Mouse (Mus musculus) forebrain, embryonic 16.5 days (tissue): Measurements from ENCODE around the gene Ephx3. TPM values are rescaled to one million over a fixed set of nuclear protein-coding genes. Genes with fewer than 3 reads are reported as not detected.

ENCODE experiments used
- ATAC-seq: fragments of 200-750 bp; cut with Nextera tagmentation; 2 replicates; pipeline ENCODE4 v1.8.0; 2017; ENCODE audit warnings: mild to moderate bottlenecking, moderate library complexity
- H3K27ac ChIP-seq: fragments of 300-500 bp; sonication (generic); 2 replicates; pipeline ENCODE4 v1.5.1; 2014; ENCODE audit warnings: low read length, control low read depth
- H3K27me3 ChIP-seq: fragments of 300-500 bp; sonication (generic); replicated peaks from 2 replicates; pipeline ENCODE4 v1.6.1; 2014; ENCODE audit warnings: low read length; ENCODE audit not compliant: control insufficient read depth, insufficient read depth
- H3K36me3 ChIP-seq: fragments of 300-500 bp; sonication (generic); 2 replicates; pipeline ENCODE4 v1.6.1; 2014; ENCODE audit not compliant: control insufficient read depth, insufficient read depth
- H3K4me1 ChIP-seq: fragments of 300-500 bp; sonication (generic); replicated peaks from 2 replicates; pipeline ENCODE4 v1.6.1; 2014; ENCODE audit warnings: low read length; ENCODE audit not compliant: control insufficient read depth, insufficient read depth
- H3K4me2 ChIP-seq: fragments of 300-500 bp; sonication (generic); 2 replicates; pipeline ENCODE4 v1.6.1; 2014; ENCODE audit warnings: mild to moderate bottlenecking, low read length, control low read depth
- H3K4me3 ChIP-seq: fragments of 300-500 bp; sonication (generic); replicated peaks from 2 replicates; pipeline ENCODE4 v1.5.1; 2014; ENCODE audit warnings: mild to moderate bottlenecking, low read length, control low read depth
- H3K9ac ChIP-seq: fragments of 300-500 bp; sonication (generic); replicated peaks from 2 replicates; pipeline ENCODE4 v1.6.1; 2014; ENCODE audit warnings: low read depth, low read length, control low read depth
- H3K9me3 ChIP-seq: fragments of 300-500 bp; sonication (generic); 2 replicates; pipeline ENCODE4 v1.6.1; 2016; ENCODE audit warnings: low read length; ENCODE audit not compliant: control insufficient read depth
- WGBS: fragments of 180-500 bp; shearing (Covaris S2); extraction: QIAGEN DNeasy Blood & Tissue Kit; methylation state at CpG from one replicate; pipeline ENCODE4 v1.1.7; 2014; 5-methylcytosine and 5-hydroxymethylcytosine counted together
- polyA plus RNA-seq: library from polyadenylated mRNA; unstranded; fragments of >200 nt; fragmentation: Nextera tagmentation; extraction: Ambion mirVana; gene quantifications from 2 replicates; pipeline ENCODE4 v1.2.1, GENCODE M21; 2015

Gene Ephx3
- polyA plus RNA-seq, 1 experiment from 2014 or later: not detected

- no peak overlapping the region for H3K4me2 ChIP-seq
- no peaks in the 10 kb centered on the region for H3K36me3 ChIP-seq
- H3K27me3 ChIP-seq: no peaks in the 10 kb centered on the region
- ATAC-seq: no peak
- H3K4me3 ChIP-seq: no peak overlapping the region
- WGBS: 9% methylated on average over 8 of the region's 8 CpGs
- H3K9ac ChIP-seq: no peak overlapping the region
- no peaks in the 10 kb centered on the region for H3K9me3 ChIP-seq
- peaks cover 12% of the 10 kb centered on the region for H3K4me1 ChIP-seq
- no peak overlapping the region for H3K27ac ChIP-seq
Observed at GRCm38 (mm10) chr17:32183017-32183416, 6.3 kb downstream of the Ephx3 start.

- H3K4me3 ChIP-seq: no peak overlapping the region
- WGBS: 33% methylated on average over 11 of the region's 11 CpGs
- peak; percentile 55 for ATAC-seq
Observed at GRCm38 (mm10) chr17:32179621-32180491, 9.5 kb downstream of the Ephx3 start.

GRCm38 (mm10) chr17:32176919-32177318 is 12.4 kb downstream of the Ephx3 start:
- WGBS: 92% methylated on average over 4 of the region's 4 CpGs
- no peak overlapping the region for H3K4me3 ChIP-seq
- no peaks in the 10 kb centered on the region for H3K9me3 ChIP-seq
- ATAC-seq: no peak
- no peak overlapping the region for H3K27ac ChIP-seq
- H3K4me2 ChIP-seq: no peak overlapping the region
- peaks cover 12% of the 10 kb centered on the region for H3K4me1 ChIP-seq
- H3K9ac ChIP-seq: no peak overlapping the region
- H3K27me3 ChIP-seq: no peaks in the 10 kb centered on the region
- H3K36me3 ChIP-seq: no peaks in the 10 kb centered on the region

More at GRCm38 (mm10) chr17:32179621-32180491, 9.5 kb downstream of the Ephx3 start:
- Histone ChIP-seq H3K36me3 (no peaks in the 10 kb centered on the region), H3K4me2 (no peak overlapping the region), H3K4me1 (peaks cover 12% of the 10 kb centered on the region), H3K9ac (no peak overlapping the region), H3K9me3 (no peaks in the 10 kb centered on the region), H3K27ac (peak overlapping the region; percentile 34; the same call in 1 of the 2 replicates), H3K27me3 (no peaks in the 10 kb centered on the region)

GRCm38 (mm10) chr17:32173166-32173565 is 16.2 kb downstream of the Ephx3 start:
- Histone ChIP-seq H3K27me3 (no peaks in the 10 kb centered on the region), H3K4me1 (no peaks in the 10 kb centered on the region), H3K4me2 (no peak overlapping the region), H3K4me3 (no peak overlapping the region), H3K36me3 (no peaks in the 10 kb centered on the region), H3K9ac (no peak overlapping the region), H3K27ac (no peak overlapping the region), H3K9me3 (no peaks in the 10 kb centered on the region)
- WGBS: 65% methylated on average over 7 of the region's 7 CpGs
- ATAC-seq: no peak

- WGBS: 75% methylated on average over 2 of the region's 2 CpGs
- no peak for ATAC-seq
Observed at GRCm38 (mm10) chr17:32172485-32172884, 16.9 kb downstream of the Ephx3 start.

GRCm38 (mm10) chr17:32169518-32170225 is 19.7 kb downstream of the Ephx3 start:
- H3K9ac ChIP-seq: no peak overlapping the region
- H3K27me3 ChIP-seq: no peaks in the 10 kb centered on the region
- no peak overlapping the region for H3K27ac ChIP-seq
- no peaks in the 10 kb centered on the region for H3K9me3 ChIP-seq
- no peak overlapping the region for H3K4me3 ChIP-seq
- peaks cover 13% of the 10 kb centered on the region for H3K4me1 ChIP-seq
- no peak overlapping the region for H3K4me2 ChIP-seq
- WGBS: 83% methylated on average over 4 of the region's 4 CpGs
- H3K36me3 ChIP-seq: no peaks in the 10 kb centered on the region
- ATAC-seq: no peak

More at GRCm38 (mm10) chr17:32172485-32172884, 16.9 kb downstream of the Ephx3 start:
- H3K27me3 ChIP-seq: no peaks in the 10 kb centered on the region
- no peak overlapping the region for H3K4me2 ChIP-seq
- H3K9me3 ChIP-seq: no peaks in the 10 kb centered on the region
- no peak overlapping the region for H3K9ac ChIP-seq
- H3K4me3 ChIP-seq: no peak overlapping the region
- H3K4me1 ChIP-seq: no peaks in the 10 kb centered on the region
- no peak overlapping the region for H3K27ac ChIP-seq
- no peaks in the 10 kb centered on the region for H3K36me3 ChIP-seq

- ATAC-seq: peak; percentile 29
- Histone ChIP-seq H3K36me3 (no peaks in the 10 kb centered on the region), H3K9ac (peak within 1 kb of the TSS; percentile 72), H3K9me3 (no peaks in the 10 kb centered on the region), H3K4me1 (peaks cover 28% of the 10 kb centered on the region), H3K4me3 (peak within 1 kb of the TSS; percentile 53), H3K27me3 (no peaks in the 10 kb centered on the region), H3K4me2 (peak within 1 kb of the TSS; percentile 92), H3K27ac (peak within 1 kb of the TSS; percentile 28)
- WGBS: 2% methylated on average over 27 of the region's 39 CpGs
Observed at GRCm38 (mm10) chr17:32166687-32167086, 22.7 kb downstream of the Ephx3 start, which contains the start of gene Notch3. Gene Notch3, minus strand, starts transcription at chr17:32166852.

- WGBS: under 1% methylated on average over 37 of the region's 43 CpGs
- Histone ChIP-seq H3K4me3 (peak overlapping the region; percentile 53), H3K9me3 (no peaks in the 10 kb centered on the region), H3K9ac (peak overlapping the region; percentile 72), H3K27ac (peak overlapping the region; percentile 28), H3K4me2 (peak overlapping the region; percentile 92), H3K4me1 (peaks cover 29% of the 10 kb centered on the region), H3K27me3 (no peaks in the 10 kb centered on the region), H3K36me3 (no peaks in the 10 kb centered on the region)
- ATAC-seq: peak; percentile 66
Observed at GRCm38 (mm10) chr17:32165803-32166595, 23.4 kb downstream of the Ephx3 start.
